Mouse (Mus musculus): ENCODE measurements at regions not wholly inside any gene's neighbourhood (a gene's known extent, or its start where the extent isn't known, plus 50 kb on each side); places are given as distances from the start of the nearest gene placed in this dataset.

DNA sequence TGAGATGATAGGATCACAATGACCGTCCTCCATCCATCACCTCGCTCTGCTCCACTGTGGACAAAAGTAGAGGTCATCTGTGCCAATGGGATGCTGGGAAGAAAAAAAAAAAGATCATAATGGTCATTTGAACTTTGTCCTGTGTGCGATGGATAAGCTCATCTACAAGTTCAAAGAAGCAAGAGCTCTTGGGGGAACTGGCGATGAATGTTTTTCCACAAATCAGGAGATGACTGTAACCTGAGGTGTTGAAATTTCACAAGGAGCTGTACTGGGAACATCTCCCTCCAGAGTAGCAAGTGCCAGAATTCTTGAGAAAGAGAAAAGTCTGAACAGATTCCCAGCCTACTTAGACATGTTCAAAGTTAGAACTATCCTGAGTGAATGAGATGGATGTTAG, 287.0 kb downstream of the Tns3 start:
- intact Hi-C loops (cut with DNase I), result no loop called here
- no peak for DNase-seq (ENCODE audit: low spot score in 2 of 2)

DNA sequence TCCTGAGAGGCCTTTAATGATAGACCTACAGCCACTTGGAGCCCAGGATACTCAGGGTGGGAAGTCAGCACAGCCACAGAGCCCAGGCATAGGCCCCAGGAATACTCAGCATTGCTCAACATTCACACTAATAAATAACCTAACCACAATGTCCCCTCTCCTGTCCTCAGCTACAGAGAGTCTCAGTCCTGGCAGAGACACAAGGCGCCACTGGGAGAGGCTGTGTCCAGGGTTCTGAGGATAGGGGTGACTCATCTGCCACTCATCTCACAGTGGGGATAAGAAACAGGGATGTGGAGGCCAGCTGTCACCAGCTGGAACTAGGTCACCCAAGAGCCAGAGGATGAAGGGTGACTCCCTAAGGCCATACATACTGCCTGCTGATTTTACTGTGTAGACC, 298.8 kb downstream of the Tns3 start:
- intact Hi-C loops (cut with DNase I), result no loop called here
- no peak for DNase-seq (ENCODE audit: low spot score in 2 of 2)

GRCm38 (mm10) chr11:8364703-8365433, 299.5 kb downstream of the Tns3 start:
- DNase-seq (ENCODE audit: low spot score in 2 of 2), result no peak
- intact Hi-C loops (cut with DNase I), result no loop called here

DNA sequence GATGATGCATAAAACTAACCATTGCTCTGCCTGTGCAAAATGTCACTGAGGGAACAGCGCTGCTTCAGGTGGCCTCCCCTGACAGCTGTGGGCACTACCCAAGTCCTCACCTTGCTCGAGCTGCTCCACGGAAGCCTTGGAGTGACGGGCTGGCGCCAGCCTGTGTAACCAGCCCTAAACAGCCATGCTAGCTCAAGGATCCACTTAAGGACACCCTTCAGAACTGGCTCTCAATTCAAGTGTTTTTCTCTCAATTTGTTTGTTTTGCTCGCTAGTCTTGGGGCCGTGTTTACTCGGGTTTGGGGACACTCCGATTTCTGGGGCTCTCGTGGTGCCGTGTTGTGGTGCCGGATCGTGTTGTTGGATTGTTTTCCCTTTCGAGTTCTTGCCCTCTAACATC, 319.4 kb downstream of the Tns3 start:
- intact Hi-C loops (cut with DNase I), result no loop called here
- no peak for DNase-seq (ENCODE audit: low spot score in 2 of 2)

DNA sequence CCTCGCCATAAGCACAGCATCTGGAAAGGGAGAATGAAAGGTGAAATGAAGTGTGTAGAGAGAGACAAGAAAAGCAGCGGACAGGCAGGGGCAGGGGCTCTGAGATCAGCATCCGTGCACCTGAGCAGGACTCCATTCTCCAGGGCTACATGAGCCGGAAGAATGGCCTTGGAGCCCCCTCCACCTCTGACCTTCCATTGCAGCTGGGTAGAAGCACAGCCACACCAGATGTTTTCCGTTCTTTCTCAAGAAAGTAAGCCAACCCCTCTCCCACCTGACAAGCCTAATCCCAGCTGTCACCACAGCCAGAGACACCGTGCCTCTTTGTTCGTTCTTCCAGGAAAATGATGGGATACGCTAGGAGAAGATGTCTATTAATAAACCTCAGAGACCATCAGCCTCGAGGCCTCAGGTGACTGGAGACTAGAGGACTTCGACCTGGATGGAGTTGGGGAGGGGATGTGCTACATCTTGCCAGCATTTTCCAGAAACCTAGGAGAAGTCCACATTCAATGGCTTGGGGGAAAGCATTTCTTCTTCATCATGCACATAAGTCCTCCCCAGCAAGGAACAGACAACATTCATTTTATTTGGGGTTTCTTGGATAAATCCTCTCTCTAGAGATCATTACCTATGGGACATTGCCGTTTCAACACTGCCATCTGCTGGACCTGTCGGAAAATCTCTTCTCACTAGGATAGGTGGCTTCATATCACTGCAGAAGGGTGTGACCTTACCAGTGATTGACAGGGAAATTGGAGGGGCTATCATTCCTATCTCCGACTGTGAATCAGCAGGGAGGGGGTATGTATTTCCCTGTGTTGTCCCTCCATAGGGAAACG, 361.8 kb downstream of the Tns3 start:
- intact Hi-C loops (cut with DNase I), result loop anchor here (10.0 kb wide), 1 partner anchor 1648 kb away; the partner anchor contains the start of gene Ramp3
- DNase-seq (ENCODE audit: low spot score in 2 of 2), result peak; percentile 22 to 38

DNA sequence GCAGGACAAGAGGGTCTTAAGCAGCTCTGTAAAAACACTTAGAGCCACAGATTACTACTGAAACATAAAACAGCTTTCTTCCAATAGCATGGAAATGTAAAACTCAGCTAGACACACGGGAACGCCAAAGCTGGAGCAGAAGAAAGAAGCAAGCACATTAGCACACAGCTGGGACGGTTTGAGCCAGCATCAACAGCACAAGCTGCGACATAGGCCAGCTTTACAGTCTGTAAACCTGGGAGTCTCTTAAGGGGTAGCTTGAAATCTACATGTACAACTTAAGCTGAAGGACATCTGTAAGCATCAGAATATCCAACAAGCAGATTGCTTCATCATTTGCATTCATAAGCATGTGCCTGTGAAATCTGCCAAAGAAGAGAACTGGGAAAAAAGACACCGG, 366.9 kb downstream of the Tns3 start:
- DNase-seq (ENCODE audit: low spot score in 2 of 2), result no peak
- intact Hi-C loops (cut with DNase I), result no loop called here

- intact Hi-C loops (cut with DNase I), result no loop called here
- no peak for DNase-seq (ENCODE audit: low spot score in 2 of 2)
Measured at GRCm38 (mm10) chr11:8293322-8294014, 370.9 kb downstream of the Tns3 start.

GRCm38 (mm10) chr11:8285271-8285670, 379.1 kb downstream of the Tns3 start:
- intact Hi-C loops (cut with DNase I), result no loop called here
- DNase-seq (ENCODE audit: low spot score in 2 of 2), result no peak

- intact Hi-C loops (cut with DNase I), result no loop called here
Measured at GRCm38 (mm10) chr11:8275203-8275602, 389.1 kb downstream of the Tns3 start.

DNA sequence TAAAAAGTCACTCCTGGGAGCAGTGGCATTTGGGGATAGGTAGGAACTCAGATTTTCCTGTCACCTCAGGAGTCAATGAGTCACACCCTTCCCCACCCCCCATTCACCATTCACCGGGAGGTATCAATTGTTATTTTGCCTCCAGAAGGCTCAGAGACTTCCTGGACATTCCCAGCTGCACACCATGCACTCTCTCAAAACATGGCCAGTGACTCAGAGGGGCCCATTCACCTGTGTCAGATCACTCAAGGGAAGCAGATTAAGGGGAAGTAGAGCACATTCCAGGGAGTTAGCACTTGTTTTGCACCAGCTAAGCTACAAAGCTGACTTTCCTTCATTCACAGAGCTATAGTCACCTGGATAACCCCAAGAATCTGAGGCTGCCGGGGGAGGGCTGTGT, 395.2 kb downstream of the Tns3 start:
- no peak for DNase-seq (ENCODE audit: low spot score in 2 of 2)
- intact Hi-C loops (cut with DNase I), result no loop called here

More at GRCm38 (mm10) chr11:8275203-8275602, 389.1 kb downstream of the Tns3 start:
- no peak for DNase-seq (ENCODE audit: low spot score in 2 of 2)

- intact Hi-C loops (cut with DNase I), result no loop called here
- no peak for DNase-seq (ENCODE audit: low spot score in 2 of 2)
Measured at GRCm38 (mm10) chr11:8254036-8254435, 410.3 kb downstream of the Tns3 start.

DNA sequence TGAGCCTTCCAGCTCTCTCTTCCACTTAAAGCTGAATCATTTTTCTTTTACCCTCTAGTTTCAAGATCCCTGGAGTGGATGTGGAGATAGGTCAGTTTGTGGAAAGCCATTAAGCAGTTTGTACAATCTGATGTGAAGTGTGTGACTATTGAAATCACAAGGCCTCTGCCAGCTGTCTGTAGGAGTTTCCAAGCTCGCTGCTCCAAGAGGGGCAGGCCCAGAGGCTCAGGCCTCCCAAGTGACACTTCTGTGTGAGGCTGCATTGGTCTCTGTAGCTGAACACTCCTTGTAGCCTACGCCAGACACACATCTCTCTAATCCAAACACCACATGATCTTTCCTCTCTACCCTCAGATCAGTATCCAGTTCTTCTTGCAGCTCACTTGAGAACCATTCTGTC, 413.0 kb downstream of the Tns3 start:
- DNase-seq (ENCODE audit: low spot score in 2 of 2), result no peak
- intact Hi-C loops (cut with DNase I), result no loop called here

GRCm38 (mm10) chr11:8249468-8249867, 414.9 kb downstream of the Tns3 start:
- DNase-seq (ENCODE audit: low spot score in 2 of 2), result no peak
- intact Hi-C loops (cut with DNase I), result no loop called here

- intact Hi-C loops (cut with DNase I), result loop anchor here (2.0 kb wide), 1 partner anchor 1033 kb away; no protein-coding TSS in a partner anchor
- DNase-seq (ENCODE audit: low spot score in 2 of 2), result no peak
Measured at GRCm38 (mm10) chr11:8247535-8247934, 416.8 kb downstream of the Tns3 start.

DNA sequence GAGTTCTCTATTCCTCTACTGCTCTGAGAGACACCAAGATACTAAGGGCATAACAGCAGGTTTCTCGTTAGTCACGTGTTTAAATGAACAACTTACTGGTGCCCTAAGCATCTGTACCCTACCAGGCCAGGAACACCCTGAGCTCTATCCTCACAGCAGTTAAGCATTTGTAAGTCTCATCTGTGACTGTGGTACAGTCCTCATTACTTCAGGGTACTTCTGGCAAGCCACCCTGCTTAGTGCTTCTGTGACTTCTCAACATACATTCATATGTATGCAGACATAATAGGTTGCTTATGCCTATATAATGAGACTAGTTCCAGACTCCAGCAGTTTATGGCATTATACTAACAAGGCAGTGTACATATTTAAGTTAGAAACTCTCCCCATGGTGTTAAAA, 417.3 kb downstream of the Tns3 start:
- DNase-seq (ENCODE audit: low spot score in 2 of 2), result no peak
- intact Hi-C loops (cut with DNase I), result loop anchor here (2.0 kb wide), 1 partner anchor 1032 kb away; no protein-coding TSS in a partner anchor

DNA sequence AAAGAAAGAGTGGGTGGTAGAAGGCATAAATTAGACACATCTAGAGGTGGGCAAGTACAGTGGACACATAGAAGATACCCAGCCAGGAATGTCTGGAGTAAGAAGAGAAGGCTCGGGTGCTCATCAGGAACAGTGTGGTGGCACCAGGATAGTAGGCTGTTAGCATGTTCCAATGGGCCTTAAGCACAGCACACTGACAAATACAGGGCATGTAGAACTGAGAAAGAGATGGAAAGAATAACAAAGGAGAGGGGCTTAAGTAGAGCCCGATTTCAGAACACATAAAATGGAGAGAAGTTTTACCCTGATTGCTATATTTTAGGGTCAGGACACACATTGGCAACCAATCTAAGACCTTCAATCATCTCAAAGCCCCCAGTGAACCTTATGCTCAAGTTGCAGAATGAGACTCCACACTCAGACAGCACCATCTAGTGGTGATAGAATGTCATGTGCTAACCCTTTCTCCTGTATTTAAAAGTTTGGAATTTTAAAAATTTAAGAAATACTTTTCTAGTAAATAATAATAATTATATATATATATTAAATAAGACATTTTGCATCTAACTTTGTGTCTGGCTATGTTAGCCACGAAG, 418.8 kb downstream of the Tns3 start:
- intact Hi-C loops (cut with DNase I), result loop anchor here (2.0 kb wide), 1 partner anchor 1031 kb away; no protein-coding TSS in a partner anchor

GRCm38 (mm10) chr11:8238498-8238897, 425.8 kb downstream of the Tns3 start:
- intact Hi-C loops (cut with DNase I), result no loop called here
- DNase-seq (ENCODE audit: low spot score in 2 of 2), result no peak

More for the DNA sequence above, 418.8 kb downstream of the Tns3 start:
- no peak for DNase-seq (ENCODE audit: low spot score in 2 of 2)

- DNase-seq (ENCODE audit: low spot score in 2 of 2), result no peak
- intact Hi-C loops (cut with DNase I), result no loop called here
Measured at GRCm38 (mm10) chr11:8237556-8237955, 426.8 kb downstream of the Tns3 start.

GRCm38 (mm10) chr11:8236056-8236455, 428.3 kb downstream of the Tns3 start:
- no peak for DNase-seq (ENCODE audit: low spot score in 2 of 2)
- intact Hi-C loops (cut with DNase I), result no loop called here
